Mouse (Mus musculus) neural tube, embryonic 14.5 days (tissue): ENCODE data around the gene Pou4f2. TPM values are rescaled to one million over a fixed set of nuclear protein-coding genes. Genes with fewer than 3 reads are reported as not detected.

Experiments used
- ATAC-seq: fragments of 200-750 bp; cut with Nextera tagmentation; 2 replicates; pipeline ENCODE4 v1.8.0; 2017; ENCODE audit warnings: low read depth, mild to moderate bottlenecking, moderate TSS enrichment, moderate library complexity
- H3K27ac ChIP-seq: fragments of 300-500 bp; sonication (generic); 2 replicates; pipeline ENCODE4 v1.5.1; 2014; ENCODE audit warnings: low read depth, mild to moderate bottlenecking, control low read depth, low read length, moderate library complexity, mixed read lengths
- H3K27me3 ChIP-seq: fragments of 300-500 bp; sonication (generic); 2 replicates; pipeline ENCODE4 v1.6.1; 2014; ENCODE audit warnings: low read length; ENCODE audit not compliant: control insufficient read depth, insufficient read depth
- H3K36me3 ChIP-seq: fragments of 300-500 bp; sonication (generic); 2 replicates; pipeline ENCODE4 v1.6.1; 2014; ENCODE audit warnings: low read length, mixed read lengths; ENCODE audit not compliant: control insufficient read depth, insufficient read depth
- H3K4me1 ChIP-seq: fragments of 300-500 bp; sonication (generic); 2 replicates; pipeline ENCODE4 v1.6.1; 2014; ENCODE audit warnings: low read length; ENCODE audit not compliant: control insufficient read depth, insufficient read depth
- H3K4me2 ChIP-seq: fragments of 300-500 bp; sonication (generic); 2 replicates; pipeline ENCODE4 v1.6.1; 2014; ENCODE audit warnings: mild to moderate bottlenecking, low read depth, low read length, control low read depth
- H3K4me3 ChIP-seq: fragments of 300-500 bp; sonication (generic); 2 replicates; pipeline ENCODE4 v1.5.1; 2014; ENCODE audit warnings: low read depth, low read length, control low read depth, mixed read lengths
- H3K9ac ChIP-seq: fragments of 300-500 bp; sonication (generic); replicated peaks from 2 replicates; pipeline ENCODE4 v1.6.1; 2014; ENCODE audit warnings: low read depth, mild to moderate bottlenecking, control low read depth, low read length, mixed read lengths
- H3K9me3 ChIP-seq: fragments of 300-500 bp; sonication (generic); 2 replicates; pipeline ENCODE4 v1.6.1; 2016; ENCODE audit warnings: low read length; ENCODE audit not compliant: control insufficient read depth
- WGBS: fragments of 180-500 bp; shearing (Covaris S2); extraction: QIAGEN DNeasy Blood & Tissue Kit; methylation state at CpG from one replicate; pipeline ENCODE4 v1.1.7; 2014; 5-methylcytosine and 5-hydroxymethylcytosine counted together
- polyA plus RNA-seq: library from polyadenylated mRNA; unstranded; fragments of >200 nt; fragmentation: Nextera tagmentation; extraction: Ambion mirVana; gene quantifications from 2 replicates; pipeline ENCODE4 v1.2.1, GENCODE M21; 2014

Gene Pou4f2
- polyA plus RNA-seq, 1 experiment from 2014 or later: 3.6 TPM

DNA sequence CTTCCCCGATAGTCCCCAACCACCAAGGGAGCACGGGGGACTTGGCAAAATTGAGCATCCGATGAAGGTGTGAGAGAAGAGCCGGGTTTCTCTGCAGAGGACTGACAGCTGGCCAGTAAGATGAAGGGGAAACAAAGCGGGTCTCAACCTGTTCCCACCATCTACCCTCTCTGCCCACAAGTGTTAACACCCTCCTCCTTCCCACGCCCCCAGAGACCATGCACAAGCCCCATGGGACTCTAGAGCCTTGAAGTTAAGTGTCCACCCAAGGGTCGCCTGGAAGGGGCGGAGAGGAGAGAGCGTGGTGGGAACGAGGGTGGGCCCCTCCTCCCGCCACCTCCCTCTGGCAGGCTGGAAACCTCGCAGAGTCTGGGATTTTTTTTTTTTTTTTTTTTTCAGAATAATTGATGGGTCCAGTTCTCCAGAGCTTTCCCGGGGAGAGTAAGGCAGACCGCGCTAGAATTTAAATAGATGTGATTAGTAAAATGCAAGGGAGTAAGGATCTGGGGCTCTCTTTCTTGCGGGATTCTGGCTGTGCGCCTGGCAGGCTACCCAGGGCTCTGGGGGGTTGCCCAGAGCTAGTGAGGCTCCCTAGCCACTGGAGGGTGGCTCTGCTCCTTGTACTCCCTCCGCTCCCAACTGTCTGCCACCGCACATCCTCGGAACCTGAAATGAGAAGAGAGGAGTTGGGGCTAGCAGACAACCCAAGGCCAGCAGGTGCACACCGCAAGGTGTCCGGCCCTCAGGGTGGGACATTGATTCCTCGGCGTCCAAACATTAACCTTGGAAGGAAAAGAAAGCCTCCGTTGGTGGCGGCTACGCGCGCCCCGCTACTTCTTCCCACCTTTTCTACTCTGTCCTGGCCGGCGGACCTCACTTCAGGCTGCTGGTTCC, 9.3 kb downstream of the Pou4f2 start:
- peak overlapping the region; percentile 9; the same call in 1 of the 2 replicates for H3K4me3 ChIP-seq
- peak overlapping the region; percentile 40; the same call in 1 of the 2 replicates for H3K27ac ChIP-seq
- under 1% methylated on average over 32 of the region's 32 CpGs for WGBS
- H3K9me3 ChIP-seq: no peaks in the 10 kb centered on the region
- no peak overlapping the region; the same call in 1 of the 2 replicates for H3K9ac ChIP-seq
- H3K36me3 ChIP-seq: no peaks in the 10 kb centered on the region
- peak; percentile 55 for ATAC-seq
- H3K27me3 ChIP-seq: peaks cover 43% of the 10 kb centered on the region
- H3K4me2 ChIP-seq: peak overlapping the region; percentile 40
- peaks cover 14% of the 10 kb centered on the region; the same call in 1 of the 2 replicates for H3K4me1 ChIP-seq

DNA sequence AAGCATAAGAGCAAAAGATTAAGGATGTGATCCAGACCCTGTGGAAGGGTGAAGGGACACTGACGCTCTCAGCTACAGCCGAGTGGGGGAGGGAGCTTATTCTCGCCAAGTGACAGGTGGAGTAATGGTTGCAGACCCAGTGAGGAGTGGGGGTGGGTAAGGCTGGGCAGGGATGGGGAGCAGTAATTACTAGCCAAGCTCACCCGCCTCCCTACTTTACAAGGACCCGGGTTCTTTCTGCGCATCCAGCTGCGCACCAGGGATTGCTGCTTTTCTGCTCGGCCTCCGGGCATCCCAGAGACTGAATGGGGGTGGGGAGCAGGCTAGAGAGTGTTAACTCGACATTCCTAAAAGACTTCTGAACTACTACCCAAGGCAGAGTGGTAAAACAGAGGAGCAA, 10.0 kb downstream of the Pou4f2 start:
- Histone ChIP-seq H3K4me3 (peak overlapping the region; percentile 9; the same call in 1 of the 2 replicates), H3K4me2 (peak overlapping the region; percentile 40), H3K27ac (no peak overlapping the region; the same call in 1 of the 2 replicates), H3K27me3 (peaks cover 37% of the 10 kb centered on the region), H3K9me3 (no peaks in the 10 kb centered on the region), H3K9ac (no peak overlapping the region), H3K36me3 (no peaks in the 10 kb centered on the region), H3K4me1 (peaks cover 14% of the 10 kb centered on the region; the same call in 1 of the 2 replicates)
- ATAC-seq: peak; percentile 55
- under 1% methylated on average over 10 of the region's 10 CpGs for WGBS

DNA sequence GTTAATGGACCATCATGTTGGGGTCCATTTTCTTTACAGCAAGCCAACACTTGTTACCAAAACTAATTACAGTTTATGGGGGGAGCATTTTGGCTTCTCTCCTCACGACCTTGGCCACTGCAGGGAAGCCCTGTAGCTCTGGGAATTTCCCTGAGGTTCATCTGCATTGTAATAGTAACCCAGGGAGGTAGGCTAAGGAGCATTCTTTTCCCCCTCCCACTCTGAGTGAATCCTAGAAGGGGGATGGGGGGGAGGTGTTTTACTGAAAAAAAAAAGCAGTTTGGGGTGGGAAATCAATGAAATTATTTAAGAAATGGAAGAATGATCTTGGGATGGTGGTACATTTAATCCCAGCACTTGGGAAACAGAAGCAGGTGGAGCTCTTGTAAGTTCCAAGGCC, 12.5 kb downstream of the Pou4f2 start:
- Histone ChIP-seq H3K4me2 (no peak overlapping the region), H3K9ac (no peak overlapping the region), H3K27ac (no peak overlapping the region), H3K4me1 (peaks cover 25% of the 10 kb centered on the region; the same call in 1 of the 2 replicates), H3K27me3 (peaks cover 30% of the 10 kb centered on the region), H3K9me3 (no peaks in the 10 kb centered on the region), H3K36me3 (no peaks in the 10 kb centered on the region), H3K4me3 (no peak overlapping the region)
- WGBS: 3% methylated on average over 1 of the region's 1 CpGs
- ATAC-seq: no peak

DNA sequence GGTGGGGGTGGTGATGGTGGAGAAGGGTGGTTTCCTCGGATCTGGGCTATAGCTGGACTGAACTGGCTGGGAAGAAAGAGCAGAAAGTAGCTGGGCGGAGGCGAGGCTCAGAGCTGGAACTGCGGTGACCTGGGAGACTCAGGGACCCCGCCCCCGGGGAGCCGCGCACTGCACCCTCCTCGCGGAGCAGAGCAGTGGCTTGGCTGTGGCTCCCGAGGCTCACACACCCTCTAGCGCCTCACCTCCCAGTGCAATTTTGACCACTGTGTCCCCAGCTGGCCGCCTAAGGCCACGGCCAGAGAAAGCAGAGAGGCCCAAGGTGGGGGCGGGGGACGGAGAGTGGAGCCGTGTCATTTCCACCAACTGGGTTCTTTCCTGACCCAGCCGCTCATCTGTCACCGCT, 16.3 kb downstream of the Pou4f2 start:
- Histone ChIP-seq H3K4me3 (peak overlapping the region; percentile 26), H3K9ac (0 out of 2 replicates have a peak overlapping the region, but pooled peaks have one; percentile 33), H3K27ac (no peak overlapping the region), H3K4me2 (peak overlapping the region; percentile 57), H3K27me3 (peaks cover 15% of the 10 kb centered on the region), H3K36me3 (no peaks in the 10 kb centered on the region), H3K4me1 (peaks cover 11% of the 10 kb centered on the region; the same call in 1 of the 2 replicates), H3K9me3 (no peaks in the 10 kb centered on the region)
- 0% methylated on average over 19 of the region's 19 CpGs for WGBS
- peak; percentile 82 for ATAC-seq

DNA sequence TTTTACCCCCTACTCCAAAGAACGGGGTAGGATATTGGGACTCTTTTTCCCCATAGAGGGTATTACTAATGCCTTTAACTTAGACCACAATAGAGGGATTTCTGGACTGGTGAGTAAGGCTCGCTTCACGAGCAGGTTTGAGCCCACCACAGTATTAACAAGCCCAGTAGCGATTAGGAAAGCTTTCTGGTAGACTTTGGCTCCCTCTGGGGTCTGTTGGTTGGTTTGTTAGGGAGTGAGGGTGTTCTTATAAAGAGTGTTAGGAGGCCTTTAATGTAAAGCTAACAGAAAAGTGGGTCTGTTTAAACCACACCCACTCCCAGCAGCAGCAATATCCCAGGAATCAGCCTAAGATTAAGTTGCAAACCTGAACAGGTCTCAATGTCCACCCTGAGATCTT, 17.2 kb downstream of the Pou4f2 start:
- H3K9me3 ChIP-seq: no peaks in the 10 kb centered on the region
- ATAC-seq: no peak
- H3K9ac ChIP-seq: no peak overlapping the region
- no peak overlapping the region for H3K4me2 ChIP-seq
- no peak overlapping the region for H3K27ac ChIP-seq
- peaks cover 10% of the 10 kb centered on the region for H3K27me3 ChIP-seq
- whole genome bisulfite sequencing: 29% methylated on average over 4 of the region's 4 CpGs
- H3K36me3 ChIP-seq: no peaks in the 10 kb centered on the region
- H3K4me3 ChIP-seq: no peak overlapping the region
- peaks cover 11% of the 10 kb centered on the region; the same call in 1 of the 2 replicates for H3K4me1 ChIP-seq

DNA sequence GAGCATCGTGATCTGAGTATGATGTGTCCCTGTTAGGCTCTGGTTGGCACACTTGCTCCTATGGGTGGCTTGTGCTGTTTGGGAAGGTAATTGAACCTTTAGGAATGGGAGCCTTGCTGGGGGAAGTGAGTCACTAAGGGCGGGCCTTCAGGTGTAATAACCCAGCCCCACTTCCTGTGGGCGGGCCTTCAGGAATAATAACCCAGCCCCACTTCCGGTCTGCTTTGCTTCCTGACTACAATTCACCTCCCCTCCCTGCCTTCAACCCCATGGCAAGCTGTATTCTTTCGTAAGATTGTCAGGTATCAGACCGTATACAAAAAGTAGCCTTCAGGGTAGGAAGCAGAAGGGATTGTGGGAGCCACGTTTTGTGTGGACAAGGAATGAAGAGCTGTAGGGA, 45.7 kb downstream of the Pou4f2 start:
- H3K4me3 ChIP-seq: no peak overlapping the region
- WGBS: 94% methylated on average over 7 of the region's 7 CpGs
- no peak overlapping the region for H3K4me2 ChIP-seq
- H3K9me3 ChIP-seq: no peaks in the 10 kb centered on the region
- H3K27ac ChIP-seq: no peak overlapping the region
- H3K4me1 ChIP-seq: no peaks in the 10 kb centered on the region
- H3K36me3 ChIP-seq: no peaks in the 10 kb centered on the region
- no peak overlapping the region for H3K9ac ChIP-seq
- no peaks in the 10 kb centered on the region for H3K27me3 ChIP-seq
- ATAC-seq: no peak

Other genes with a start within 250 kb of the Pou4f2 start
- gene Ttc29, start 223.3 kb downstream of the Pou4f2 start, polyA plus RNA-seq: 0.58 and 0.63 TPM in 2 replicates
- gene Rbmxl1, start 72.3 kb upstream of the Pou4f2 start, polyA plus RNA-seq: 190 and 209 TPM in 2 replicates
- 7.1 and 8.2 TPM in 2 replicates for gene Slc10a7, start 72.7 kb upstream of the Pou4f2 start, polyA plus RNA-seq